Mouse (Mus musculus) C2C12 (cell line): ENCODE measurements around the gene Tyro3.

Experiments used
- CEBPB ChIP-seq: IDR thresholded peaks from one replicate; pipeline ENCODE4 v1.6.1; 2011; ENCODE audit warnings: low read depth, mild to moderate bottlenecking, control low read depth, moderate library complexity
- CTCF ChIP-seq: IDR thresholded peaks from one replicate; pipeline ENCODE4 v1.5.1; 2011; ENCODE audit not compliant: control insufficient read depth, insufficient read depth, insufficient read length
- FOSL1 ChIP-seq: IDR thresholded peaks from one replicate; pipeline ENCODE4 v1.8.0; 2011; ENCODE audit warnings: mild to moderate bottlenecking, low read length; ENCODE audit not compliant: poor library complexity, insufficient read depth, severe bottlenecking
- MAX ChIP-seq: IDR thresholded peaks from one replicate; pipeline ENCODE4 v1.6.1; 2011; ENCODE audit warnings: mild to moderate bottlenecking, control low read depth
- MYOD1 ChIP-seq: IDR thresholded peaks from one replicate; pipeline ENCODE4 v1.6.1; 2011; ENCODE audit warnings: low read depth; ENCODE audit not compliant: control insufficient read depth, insufficient read length
- USF1 ChIP-seq: IDR thresholded peaks from one replicate; pipeline ENCODE4 v1.6.1; 2011; ENCODE audit warnings: low read depth, mild to moderate bottlenecking, control low read depth, moderate library complexity

DNA sequence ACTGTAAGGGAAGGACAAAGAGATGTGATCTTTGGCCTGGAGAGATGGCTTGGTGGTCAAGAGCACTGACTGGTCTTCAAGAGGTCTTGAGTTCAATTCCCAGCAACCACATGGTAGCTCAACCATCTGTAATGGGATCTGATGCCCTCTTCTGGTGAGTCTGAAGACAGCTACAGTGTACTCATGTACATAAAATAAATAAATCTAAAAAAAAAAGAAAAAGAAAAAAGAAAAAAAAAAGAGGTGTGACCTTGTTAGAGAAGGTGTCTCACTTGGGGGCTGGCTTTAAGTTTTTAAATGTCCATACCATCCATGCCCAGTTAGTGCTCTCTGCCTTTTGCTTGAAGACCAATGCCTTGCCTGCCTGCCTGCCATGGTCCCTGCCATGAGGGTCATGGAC lies 42.5 kb downstream of the Tyro3 start:
- TF ChIP-seq MYOD1, result no peak
- no peak for TF ChIP-seq CTCF
- no peak for TF ChIP-seq CEBPB
- no peak for TF ChIP-seq USF1
- no peak for TF ChIP-seq MAX
- TF ChIP-seq FOSL1, result no peak
